Mouse (Mus musculus) stomach, embryonic 14.5 days (tissue): Measurements from ENCODE around the gene Ddx31. TPM values are rescaled to one million over a fixed set of nuclear protein-coding genes. Genes with fewer than 3 reads are reported as not detected.

ENCODE experiments used
- ATAC-seq: fragments of 200-750 bp; cut with Nextera tagmentation; 2 replicates; pipeline ENCODE4 v1.8.0; 2017; ENCODE audit warnings: low read depth, moderate TSS enrichment; ENCODE audit not compliant: insufficient number of reproducible peaks, insufficient read depth, low FRiP score
- H3K27ac ChIP-seq: fragments of 300-500 bp; sonication (generic); 2 replicates; pipeline ENCODE4 v1.5.1; 2014; ENCODE audit warnings: mild to moderate bottlenecking, low read length, moderate library complexity, mixed read lengths
- H3K27me3 ChIP-seq: fragments of 300-500 bp; sonication (generic); 2 replicates; pipeline ENCODE4 v1.6.1; 2014; ENCODE audit warnings: low read length, control low read depth, mixed read lengths; ENCODE audit not compliant: control insufficient read depth, insufficient read depth
- H3K36me3 ChIP-seq: fragments of 300-500 bp; sonication (generic); 2 replicates; pipeline ENCODE4 v1.6.1; 2014; ENCODE audit warnings: mild to moderate bottlenecking, control low read depth, low read length, moderate library complexity, mixed read lengths; ENCODE audit not compliant: control insufficient read depth, insufficient read depth
- H3K4me1 ChIP-seq: fragments of 300-500 bp; sonication (generic); 2 replicates; pipeline ENCODE4 v1.6.1; 2014; ENCODE audit warnings: low read length, control low read depth, mixed read lengths; ENCODE audit not compliant: control insufficient read depth, insufficient read depth
- H3K4me2 ChIP-seq: fragments of 300-500 bp; sonication (generic); replicated peaks from 2 replicates; pipeline ENCODE4 v1.6.1; 2014; ENCODE audit warnings: low read depth, low read length, control low read depth
- H3K4me3 ChIP-seq: fragments of 300-500 bp; sonication (generic); 2 replicates; pipeline ENCODE4 v1.5.1; 2014; ENCODE audit warnings: low read depth, low read length, control low read depth
- H3K9ac ChIP-seq: fragments of 300-500 bp; sonication (generic); replicated peaks from 2 replicates; pipeline ENCODE4 v1.6.1; 2014; ENCODE audit warnings: low read depth, mild to moderate bottlenecking, control low read depth, low read length, moderate library complexity, mixed read lengths
- H3K9me3 ChIP-seq: fragments of 300-500 bp; sonication (generic); 2 replicates; pipeline ENCODE4 v1.6.1; 2016; ENCODE audit warnings: low read depth, low read length, control low read depth; ENCODE audit not compliant: control insufficient read depth
- WGBS: fragments of 180-500 bp; shearing (Covaris S2); extraction: QIAGEN DNeasy Blood & Tissue Kit; methylation state at CpG from one replicate; pipeline ENCODE4 v1.1.7; 2014; 5-methylcytosine and 5-hydroxymethylcytosine counted together
- polyA plus RNA-seq: library from polyadenylated mRNA; unstranded; fragments of >200 nt; fragmentation: Nextera tagmentation; extraction: Ambion mirVana; gene quantifications from 2 replicates; pipeline ENCODE4 v1.2.1, GENCODE M21; 2014

Gene Ddx31
- polyA plus RNA-seq, 1 experiment from 2014 or later: 13.5 TPM

GRCm38 (mm10) chr2:28917518-28918361 is 77.5 kb downstream of the Ddx31 start:
- Histone ChIP-seq H3K4me2 (0 out of 2 replicates have a peak overlapping the region, but pooled peaks have one; percentile 10), H3K9me3 (no peaks in the 10 kb centered on the region), H3K9ac (no peak overlapping the region), H3K4me1 (no peaks in the 10 kb centered on the region), H3K27me3 (peaks cover 65% of the 10 kb centered on the region), H3K27ac (no peak overlapping the region), H3K4me3 (0 out of 2 replicates have a peak overlapping the region, but pooled peaks have one; percentile 5), H3K36me3 (no peaks in the 10 kb centered on the region)
- ATAC-seq: no peak
- 1% methylated on average over 73 of the region's 73 CpGs for WGBS

GRCm38 (mm10) chr2:28919001-28919400 is 78.8 kb downstream of the Ddx31 start:
- Histone ChIP-seq H3K4me3 (no peak overlapping the region), H3K36me3 (no peaks in the 10 kb centered on the region), H3K27me3 (peaks cover 61% of the 10 kb centered on the region), H3K4me2 (no peak overlapping the region), H3K9ac (no peak overlapping the region), H3K9me3 (no peaks in the 10 kb centered on the region), H3K27ac (no peak overlapping the region), H3K4me1 (no peaks in the 10 kb centered on the region)
- ATAC-seq: no peak
- WGBS: 2% methylated on average over 4 of the region's 4 CpGs

GRCm38 (mm10) chr2:28923912-28924311 is 83.7 kb downstream of the Ddx31 start:
- no peaks in the 10 kb centered on the region for H3K36me3 ChIP-seq
- ATAC-seq: peak; percentile 33; the same call in 1 of the 2 replicates
- H3K9ac ChIP-seq: no peak overlapping the region
- H3K27me3 ChIP-seq: peaks cover 15% of the 10 kb centered on the region
- H3K4me1 ChIP-seq: no peaks in the 10 kb centered on the region
- H3K27ac ChIP-seq: no peak overlapping the region
- no peaks in the 10 kb centered on the region for H3K9me3 ChIP-seq
- WGBS: 3% methylated on average over 4 of the region's 4 CpGs
- H3K4me3 ChIP-seq: no peak overlapping the region
- H3K4me2 ChIP-seq: no peak overlapping the region

GRCm38 (mm10) chr2:28930571-28930970 is 90.4 kb downstream of the Ddx31 start:
- no peak overlapping the region for H3K4me3 ChIP-seq
- no peak overlapping the region for H3K27ac ChIP-seq
- H3K4me2 ChIP-seq: no peak overlapping the region
- no peak overlapping the region for H3K9ac ChIP-seq
- H3K9me3 ChIP-seq: no peaks in the 10 kb centered on the region
- WGBS: 87% methylated on average over 3 of the region's 3 CpGs
- no peaks in the 10 kb centered on the region for H3K36me3 ChIP-seq
- no peaks in the 10 kb centered on the region for H3K4me1 ChIP-seq
- no peak for ATAC-seq
- H3K27me3 ChIP-seq: no peaks in the 10 kb centered on the region

GRCm38 (mm10) chr2:28938997-28939396 is 98.8 kb downstream of the Ddx31 start:
- Histone ChIP-seq H3K27me3 (no peaks in the 10 kb centered on the region), H3K4me1 (no peaks in the 10 kb centered on the region), H3K27ac (no peak overlapping the region), H3K36me3 (no peaks in the 10 kb centered on the region), H3K4me3 (no peak overlapping the region), H3K4me2 (no peak overlapping the region), H3K9me3 (no peaks in the 10 kb centered on the region), H3K9ac (no peak overlapping the region)
- WGBS: 73% methylated on average over 7 of the region's 7 CpGs
- no peak for ATAC-seq

- 51% methylated on average over 30 of the region's 30 CpGs for WGBS
- no peaks in the 10 kb centered on the region for H3K27me3 ChIP-seq
- no peaks in the 10 kb centered on the region for H3K4me1 ChIP-seq
- no peaks in the 10 kb centered on the region for H3K36me3 ChIP-seq
- H3K4me2 ChIP-seq: no peak overlapping the region
- no peak for ATAC-seq
- no peak overlapping the region for H3K9ac ChIP-seq
- no peaks in the 10 kb centered on the region for H3K9me3 ChIP-seq
- H3K27ac ChIP-seq: no peak overlapping the region
- H3K4me3 ChIP-seq: no peak overlapping the region
Measured at GRCm38 (mm10) chr2:28943666-28944516, 103.7 kb downstream of the Ddx31 start.

- H3K27me3 ChIP-seq: no peaks in the 10 kb centered on the region
- WGBS: 68% methylated on average over 6 of the region's 6 CpGs
Measured at GRCm38 (mm10) chr2:28945388-28945787, 105.2 kb downstream of the Ddx31 start.

GRCm38 (mm10) chr2:28946312-28946711 is 106.1 kb downstream of the Ddx31 start:
- no peak for ATAC-seq
- 79% methylated on average over 3 of the region's 3 CpGs for WGBS

More at GRCm38 (mm10) chr2:28945388-28945787, 105.2 kb downstream of the Ddx31 start:
- Histone ChIP-seq H3K4me2 (no peak overlapping the region), H3K9ac (no peak overlapping the region), H3K9me3 (no peaks in the 10 kb centered on the region), H3K27ac (no peak overlapping the region), H3K4me1 (no peaks in the 10 kb centered on the region), H3K4me3 (no peak overlapping the region), H3K36me3 (no peaks in the 10 kb centered on the region)
- no peak for ATAC-seq

More at GRCm38 (mm10) chr2:28946312-28946711, 106.1 kb downstream of the Ddx31 start:
- Histone ChIP-seq H3K9me3 (no peaks in the 10 kb centered on the region), H3K4me3 (no peak overlapping the region), H3K36me3 (no peaks in the 10 kb centered on the region), H3K4me2 (no peak overlapping the region), H3K27ac (no peak overlapping the region), H3K9ac (no peak overlapping the region), H3K27me3 (no peaks in the 10 kb centered on the region), H3K4me1 (no peaks in the 10 kb centered on the region)
